Mouse (Mus musculus): ENCODE measurements at regions not wholly inside any gene's neighbourhood (a gene's known extent, or its start where the extent isn't known, plus 50 kb on each side); places are given as distances from the start of the nearest gene placed in this dataset.
A peak's percentile ranks its signal among the peaks of the same experiment; 100 is the strongest.

DNA sequence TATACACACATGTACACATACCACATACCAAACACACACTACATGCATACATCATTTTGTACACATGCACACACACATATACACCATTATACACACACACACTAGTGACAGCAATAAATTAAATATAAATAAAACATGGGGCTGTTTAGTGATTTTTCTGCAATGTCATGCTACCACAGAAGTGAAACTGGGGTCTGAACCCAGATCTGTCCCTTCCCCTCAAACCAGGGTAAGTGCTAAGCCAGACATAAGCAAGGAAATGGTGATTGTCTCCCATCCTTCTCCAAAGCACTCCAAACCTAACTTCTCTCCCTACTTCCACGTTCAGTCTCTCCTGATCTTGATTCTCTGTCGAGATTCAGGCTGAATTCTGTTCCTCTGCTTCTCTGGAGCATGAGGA is 109.3 kb downstream of the Tbx19 start:
- H3K4me2 ChIP-seq: no peak overlapping the region
- 29% methylated on average over 2 of the region's 2 CpGs for WGBS (ENCODE audit: insufficient replicate concordance)
- H3K27ac ChIP-seq (replicated peaks): no peak overlapping the region
- no peaks in the 10 kb centered on the region for H3K9me3 ChIP-seq (replicated peaks)
- ATAC-seq (ENCODE audit: insufficient read depth): no peak
- H3K27me3 ChIP-seq: no peaks in the 10 kb centered on the region
- no peaks in the 10 kb centered on the region for H3K36me3 ChIP-seq (replicated peaks)
- H3K4me1 ChIP-seq (replicated peaks): no peaks in the 10 kb centered on the region
- H3K9ac ChIP-seq: no peak overlapping the region
- H3K4me3 ChIP-seq (replicated peaks): no peak overlapping the region

GRCm38 (mm10) chr1:165050176-165050575 is 110.4 kb downstream of the Tbx19 start:
- no peak for ATAC-seq (ENCODE audit: insufficient read depth)
- 44% methylated on average over 4 of the region's 4 CpGs for WGBS (ENCODE audit: insufficient replicate concordance)
- Histone ChIP-seq H3K4me3 (replicated peaks) (no peak overlapping the region), H3K27ac (replicated peaks) (no peak overlapping the region), H3K9me3 (replicated peaks) (no peaks in the 10 kb centered on the region), H3K36me3 (replicated peaks) (no peaks in the 10 kb centered on the region), H3K9ac (no peak overlapping the region), H3K4me1 (replicated peaks) (no peaks in the 10 kb centered on the region), H3K27me3 (no peaks in the 10 kb centered on the region), H3K4me2 (no peak overlapping the region)

DNA sequence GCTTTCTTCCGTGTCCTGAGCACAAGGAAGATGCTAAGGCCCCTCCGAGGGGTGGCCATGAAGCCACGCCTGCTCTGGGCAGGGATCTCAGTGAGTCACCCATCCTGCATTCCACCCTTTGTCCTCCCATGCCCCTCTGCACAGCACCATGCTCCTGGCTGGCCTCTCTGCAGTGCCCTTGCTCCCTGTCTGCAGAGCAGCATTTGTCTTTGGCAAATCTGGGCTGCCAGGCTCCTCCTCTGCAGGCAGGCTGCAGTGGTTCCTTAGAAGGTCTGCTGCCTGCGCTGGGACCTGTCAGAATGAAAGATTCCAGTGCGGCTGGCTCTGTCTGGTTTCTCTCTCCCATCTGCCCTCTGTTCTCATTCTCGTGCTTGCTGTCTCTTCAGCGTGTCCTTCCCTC is 111.3 kb upstream of the Xcl1 start:
- no peak overlapping the region for H3K27ac ChIP-seq (replicated peaks)
- no peak overlapping the region for H3K4me3 ChIP-seq (replicated peaks)
- WGBS (ENCODE audit: insufficient replicate concordance): 38% methylated on average over 7 of the region's 7 CpGs
- H3K27me3 ChIP-seq: no peaks in the 10 kb centered on the region
- no peaks in the 10 kb centered on the region for H3K4me1 ChIP-seq (replicated peaks)
- ATAC-seq (ENCODE audit: insufficient read depth): no peak
- H3K9ac ChIP-seq: no peak overlapping the region
- H3K36me3 ChIP-seq (replicated peaks): no peaks in the 10 kb centered on the region
- no peak overlapping the region for H3K4me2 ChIP-seq
- no peaks in the 10 kb centered on the region for H3K9me3 ChIP-seq (replicated peaks)

GRCm38 (mm10) chr1:165046056-165046455 is 110.7 kb upstream of the Xcl1 start:
- Histone ChIP-seq H3K4me2 (no peak overlapping the region), H3K36me3 (replicated peaks) (no peaks in the 10 kb centered on the region), H3K9ac (no peak overlapping the region), H3K4me3 (replicated peaks) (no peak overlapping the region), H3K9me3 (replicated peaks) (no peaks in the 10 kb centered on the region), H3K27me3 (no peaks in the 10 kb centered on the region), H3K4me1 (replicated peaks) (no peaks in the 10 kb centered on the region), H3K27ac (replicated peaks) (no peak overlapping the region)
- no peak for ATAC-seq (ENCODE audit: insufficient read depth)
- WGBS (ENCODE audit: insufficient replicate concordance): 54% methylated on average over 4 of the region's 4 CpGs

DNA sequence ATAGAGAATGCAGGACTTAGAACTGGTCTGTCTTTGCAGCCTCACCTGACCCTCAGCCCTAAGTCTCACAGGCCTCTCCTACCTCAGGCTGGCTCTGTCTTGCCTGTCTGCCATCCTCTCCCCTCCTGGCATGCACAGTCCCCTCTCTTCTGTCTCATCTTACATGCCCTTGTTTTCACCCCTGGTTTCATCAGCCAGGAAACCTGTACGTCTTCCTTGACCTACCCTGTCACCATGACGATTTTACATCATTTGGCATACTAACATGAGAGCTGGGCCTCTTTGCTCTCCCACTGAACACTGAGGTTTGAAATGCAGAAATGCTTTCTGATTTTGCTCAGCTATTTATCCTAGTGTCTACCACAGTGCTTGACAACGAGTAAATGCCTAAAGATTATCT is 108.0 kb upstream of the Xcl1 start:
- no peak overlapping the region for H3K4me3 ChIP-seq (replicated peaks)
- 37% methylated on average over 3 of the region's 3 CpGs for WGBS (ENCODE audit: insufficient replicate concordance)
- no peaks in the 10 kb centered on the region for H3K4me1 ChIP-seq (replicated peaks)
- ATAC-seq (ENCODE audit: insufficient read depth): no peak
- no peaks in the 10 kb centered on the region for H3K9me3 ChIP-seq (replicated peaks)
- no peaks in the 10 kb centered on the region for H3K27me3 ChIP-seq
- H3K4me2 ChIP-seq: no peak overlapping the region
- no peak overlapping the region for H3K9ac ChIP-seq
- no peaks in the 10 kb centered on the region for H3K36me3 ChIP-seq (replicated peaks)
- no peak overlapping the region for H3K27ac ChIP-seq (replicated peaks)

DNA sequence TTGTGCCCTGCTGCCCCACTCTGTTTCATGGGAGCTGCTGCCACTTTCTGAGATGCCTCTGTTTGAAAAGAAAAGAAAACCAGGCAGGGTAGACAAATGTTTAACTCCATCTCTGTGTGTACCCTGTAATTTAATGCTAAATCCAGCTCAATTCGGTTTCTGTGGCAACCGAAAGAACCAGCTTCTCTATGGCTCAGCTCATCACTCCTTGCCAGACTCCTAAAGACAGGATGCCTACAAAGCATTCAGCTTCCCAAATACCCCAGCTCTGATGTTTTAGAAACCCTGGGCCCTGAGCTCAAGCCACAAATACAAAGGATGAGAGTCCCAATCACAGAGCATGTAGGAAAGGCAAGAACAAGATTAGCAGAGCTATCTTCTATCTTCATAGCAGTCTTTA is 106.8 kb upstream of the Xcl1 start:
- H3K4me1 ChIP-seq (replicated peaks): no peaks in the 10 kb centered on the region
- no peaks in the 10 kb centered on the region for H3K27me3 ChIP-seq
- H3K27ac ChIP-seq (replicated peaks): no peak overlapping the region
- H3K4me3 ChIP-seq (replicated peaks): no peak overlapping the region
- ATAC-seq (ENCODE audit: insufficient read depth): no peak
- no peak overlapping the region for H3K9ac ChIP-seq
- 68% methylated on average over 2 of the region's 2 CpGs for WGBS (ENCODE audit: insufficient replicate concordance)
- no peaks in the 10 kb centered on the region for H3K36me3 ChIP-seq (replicated peaks)
- no peak overlapping the region for H3K4me2 ChIP-seq
- no peaks in the 10 kb centered on the region for H3K9me3 ChIP-seq (replicated peaks)

- no peak for ATAC-seq (ENCODE audit: insufficient read depth)
- H3K9ac ChIP-seq: no peak overlapping the region
- 48% methylated on average over 3 of the region's 3 CpGs for WGBS (ENCODE audit: insufficient replicate concordance)
- H3K27ac ChIP-seq (replicated peaks): no peak overlapping the region
- no peaks in the 10 kb centered on the region for H3K9me3 ChIP-seq (replicated peaks)
- no peak overlapping the region for H3K4me3 ChIP-seq (replicated peaks)
- no peak overlapping the region for H3K4me2 ChIP-seq
- no peaks in the 10 kb centered on the region for H3K27me3 ChIP-seq
- no peaks in the 10 kb centered on the region for H3K4me1 ChIP-seq (replicated peaks)
- H3K36me3 ChIP-seq (replicated peaks): no peaks in the 10 kb centered on the region
Observed at GRCm38 (mm10) chr1:165036631-165037030, 101.3 kb upstream of the Xcl1 start.

GRCm38 (mm10) chr1:165035618-165036017 is 100.3 kb upstream of the Xcl1 start:
- WGBS (ENCODE audit: insufficient replicate concordance): 47% methylated on average over 1 of the region's 1 CpGs
- no peak overlapping the region for H3K4me2 ChIP-seq
- H3K27ac ChIP-seq (replicated peaks): no peak overlapping the region
- ATAC-seq (ENCODE audit: insufficient read depth): no peak
- no peak overlapping the region for H3K4me3 ChIP-seq (replicated peaks)
- no peaks in the 10 kb centered on the region for H3K27me3 ChIP-seq
- H3K9ac ChIP-seq: no peak overlapping the region
- H3K9me3 ChIP-seq (replicated peaks): no peaks in the 10 kb centered on the region
- no peaks in the 10 kb centered on the region for H3K4me1 ChIP-seq (replicated peaks)
- no peaks in the 10 kb centered on the region for H3K36me3 ChIP-seq (replicated peaks)

GRCm38 (mm10) chr1:165020960-165021563 is 85.7 kb upstream of the Xcl1 start:
- Histone ChIP-seq H3K36me3 (replicated peaks) (no peaks in the 10 kb centered on the region), H3K27ac (replicated peaks) (no peak overlapping the region), H3K4me1 (replicated peaks) (no peaks in the 10 kb centered on the region), H3K4me3 (replicated peaks) (no peak overlapping the region), H3K9me3 (replicated peaks) (no peaks in the 10 kb centered on the region), H3K9ac (no peak overlapping the region), H3K27me3 (no peaks in the 10 kb centered on the region), H3K4me2 (no peak overlapping the region)
- WGBS (ENCODE audit: insufficient replicate concordance): 36% methylated on average over 10 of the region's 10 CpGs
- no peak for ATAC-seq (ENCODE audit: insufficient read depth)

- Histone ChIP-seq H3K27me3 (no peaks in the 10 kb centered on the region), H3K4me1 (replicated peaks) (no peaks in the 10 kb centered on the region), H3K9me3 (replicated peaks) (no peaks in the 10 kb centered on the region), H3K4me2 (peak overlapping the region; percentile 41), H3K36me3 (replicated peaks) (no peaks in the 10 kb centered on the region), H3K4me3 (replicated peaks) (no peak overlapping the region; the same call in 1 of the 2 replicates), H3K9ac (no peak overlapping the region), H3K27ac (replicated peaks) (no peak overlapping the region)
- WGBS (ENCODE audit: insufficient replicate concordance): 20% methylated on average over 16 of the region's 16 CpGs
- ATAC-seq (ENCODE audit: insufficient read depth): peak; percentile 61
Observed at GRCm38 (mm10) chr1:165018692-165019309, 83.5 kb upstream of the Xcl1 start.

GRCm38 (mm10) chr1:165018236-165018635 is 82.9 kb upstream of the Xcl1 start:
- 76% methylated on average over 4 of the region's 4 CpGs for WGBS (ENCODE audit: insufficient replicate concordance)
- H3K4me3 ChIP-seq (replicated peaks): no peak overlapping the region
- H3K9me3 ChIP-seq (replicated peaks): no peaks in the 10 kb centered on the region
- ATAC-seq (ENCODE audit: insufficient read depth): no peak
- no peak overlapping the region for H3K9ac ChIP-seq
- no peaks in the 10 kb centered on the region for H3K4me1 ChIP-seq (replicated peaks)
- H3K27me3 ChIP-seq: no peaks in the 10 kb centered on the region
- H3K4me2 ChIP-seq: no peak overlapping the region
- H3K27ac ChIP-seq (replicated peaks): no peak overlapping the region
- H3K36me3 ChIP-seq (replicated peaks): no peaks in the 10 kb centered on the region

DNA sequence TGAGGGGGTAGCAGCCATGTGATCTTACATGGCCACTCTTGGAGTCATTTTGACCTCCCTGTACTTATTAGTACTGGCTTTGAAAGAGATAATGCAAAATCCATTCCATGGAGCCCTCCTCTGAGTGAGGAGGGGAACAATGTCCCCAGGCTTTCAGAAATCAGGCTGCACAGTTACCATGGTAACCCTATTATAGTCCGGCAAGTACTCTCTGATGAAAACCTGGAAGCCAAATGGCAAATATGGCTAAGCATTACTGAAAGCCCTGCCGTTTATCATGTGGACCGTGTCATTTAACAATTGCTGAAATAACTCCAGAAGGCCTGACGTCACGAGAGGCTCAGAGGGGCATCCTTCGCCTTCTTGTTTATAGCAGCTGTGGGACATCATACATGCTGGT is 82.5 kb upstream of the Xcl1 start:
- Histone ChIP-seq H3K9me3 (replicated peaks) (no peaks in the 10 kb centered on the region), H3K27me3 (no peaks in the 10 kb centered on the region), H3K4me2 (no peak overlapping the region), H3K36me3 (replicated peaks) (no peaks in the 10 kb centered on the region), H3K4me1 (replicated peaks) (no peaks in the 10 kb centered on the region), H3K27ac (replicated peaks) (no peak overlapping the region), H3K4me3 (replicated peaks) (no peak overlapping the region), H3K9ac (no peak overlapping the region)
- WGBS (ENCODE audit: insufficient replicate concordance): 82% methylated on average over 6 of the region's 6 CpGs
- ATAC-seq (ENCODE audit: insufficient read depth): no peak
